Mouse (Mus musculus) liver, embryonic 13.5 days (tissue): ENCODE measurements at regions not wholly inside any gene's neighbourhood (a gene's known extent, or its start where the extent isn't known, plus 50 kb on each side); places are given as distances from the start of the nearest gene placed in this dataset.

ENCODE experiments used
- ATAC-seq: fragments of 200-750 bp; cut with Nextera tagmentation; 2 replicates; pipeline ENCODE4 v1.8.0; 2017; ENCODE audit warnings: low read depth, mild to moderate bottlenecking, moderate number of reproducible peaks, moderate library complexity
- DNase-seq: peaks from one replicate; pipeline ENCODE4 v3.0.0; 2022
- H3K27ac ChIP-seq: fragments of 300-500 bp; sonication (generic); 2 replicates; pipeline ENCODE4 v1.5.1; 2015; ENCODE audit warnings: moderate library complexity, mild to moderate bottlenecking, inconsistent platforms
- H3K27me3 ChIP-seq: fragments of 300-500 bp; sonication (generic); 2 replicates; pipeline ENCODE4 v1.6.1; 2015; ENCODE audit warnings: mild to moderate bottlenecking, inconsistent platforms
- H3K36me3 ChIP-seq: fragments of 300-500 bp; sonication (generic); 2 replicates; pipeline ENCODE4 v1.6.1; 2015; ENCODE audit warnings: mild to moderate bottlenecking, inconsistent platforms
- H3K4me1 ChIP-seq: fragments of 300-500 bp; sonication (generic); replicated peaks from 2 replicates; pipeline ENCODE4 v1.6.1; 2015; ENCODE audit warnings: inconsistent platforms
- H3K4me2 ChIP-seq: fragments of 300-500 bp; sonication (generic); 2 replicates; pipeline ENCODE4 v1.6.1; 2015; ENCODE audit warnings: inconsistent platforms, mild to moderate bottlenecking, moderate library complexity
- H3K4me3 ChIP-seq: fragments of 300-500 bp; sonication (generic); replicated peaks from 2 replicates; pipeline ENCODE4 v1.5.1; 2015; ENCODE audit warnings: mild to moderate bottlenecking, inconsistent platforms
- H3K9ac ChIP-seq: fragments of 300-500 bp; sonication (generic); 2 replicates; pipeline ENCODE4 v1.6.1; 2015; ENCODE audit warnings: mild to moderate bottlenecking, inconsistent platforms
- H3K9me3 ChIP-seq: fragments of 300-500 bp; sonication (generic); replicated peaks from 2 replicates; pipeline ENCODE4 v1.6.1; 2016; ENCODE audit warnings: inconsistent platforms
- WGBS: fragments of 180-500 bp; shearing (Covaris S2); methylation state at CpG from one replicate; pipeline ENCODE4 v1.1.7; 2015; ENCODE audit not compliant: insufficient replicate concordance; 5-methylcytosine and 5-hydroxymethylcytosine counted together

GRCm38 (mm10) chr12:7905329-7905728 is 72.1 kb upstream of the Apob start:
- H3K36me3 ChIP-seq, result no peaks in the 10 kb centered on the region
- 53% methylated on average over 2 of the region's 2 CpGs for WGBS
- H3K4me2 ChIP-seq, result no peak overlapping the region
- H3K9ac ChIP-seq, result no peak overlapping the region
- no peak overlapping the region for H3K4me3 ChIP-seq
- no peaks in the 10 kb centered on the region for H3K9me3 ChIP-seq
- no peak overlapping the region for H3K27ac ChIP-seq
- H3K4me1 ChIP-seq, result no peaks in the 10 kb centered on the region
- DNase-seq (no peak), ATAC-seq (no peak)
- no peaks in the 10 kb centered on the region for H3K27me3 ChIP-seq

GRCm38 (mm10) chr12:7906831-7907230 is 70.6 kb upstream of the Apob start:
- 47% methylated on average over 2 of the region's 2 CpGs for WGBS
- DNase-seq (no peak), ATAC-seq (no peak)
- Histone ChIP-seq H3K27me3 (no peaks in the 10 kb centered on the region), H3K36me3 (no peaks in the 10 kb centered on the region), H3K4me1 (no peaks in the 10 kb centered on the region), H3K4me2 (no peak overlapping the region), H3K9me3 (no peaks in the 10 kb centered on the region), H3K9ac (no peak overlapping the region), H3K4me3 (no peak overlapping the region), H3K27ac (no peak overlapping the region)

- H3K36me3 ChIP-seq, result no peaks in the 10 kb centered on the region
- ATAC-seq (no peak), DNase-seq (no peak)
- H3K4me2 ChIP-seq, result no peak overlapping the region
- H3K27ac ChIP-seq, result no peak overlapping the region
- no peaks in the 10 kb centered on the region for H3K27me3 ChIP-seq
- H3K4me3 ChIP-seq, result no peak overlapping the region
- no peaks in the 10 kb centered on the region for H3K9me3 ChIP-seq
- no peak overlapping the region for H3K9ac ChIP-seq
- H3K4me1 ChIP-seq, result no peaks in the 10 kb centered on the region
- WGBS, result 60% methylated on average over 9 of the region's 9 CpGs
Observed at GRCm38 (mm10) chr12:7909746-7910360, 67.6 kb upstream of the Apob start.

GRCm38 (mm10) chr12:7910509-7910908 is 66.9 kb upstream of the Apob start:
- Histone ChIP-seq H3K27ac (no peak overlapping the region), H3K4me2 (no peak overlapping the region), H3K4me1 (no peaks in the 10 kb centered on the region), H3K27me3 (no peaks in the 10 kb centered on the region), H3K9me3 (no peaks in the 10 kb centered on the region), H3K9ac (no peak overlapping the region), H3K36me3 (no peaks in the 10 kb centered on the region), H3K4me3 (no peak overlapping the region)
- DNase-seq, result no peak
- 53% methylated on average over 2 of the region's 2 CpGs for WGBS
- ATAC-seq, result no peak

- ATAC-seq (no peak), DNase-seq (no peak)
- H3K4me1 ChIP-seq, result no peaks in the 10 kb centered on the region
- H3K27me3 ChIP-seq, result no peaks in the 10 kb centered on the region
- no peaks in the 10 kb centered on the region for H3K36me3 ChIP-seq
- H3K27ac ChIP-seq, result no peak overlapping the region
- no peaks in the 10 kb centered on the region for H3K9me3 ChIP-seq
- no peak overlapping the region for H3K4me3 ChIP-seq
- WGBS, result 45% methylated on average over 1 of the region's 1 CpGs
- H3K4me2 ChIP-seq, result no peak overlapping the region
- H3K9ac ChIP-seq, result no peak overlapping the region
Observed at GRCm38 (mm10) chr12:7918385-7918784, 59.1 kb upstream of the Apob start.

- ATAC-seq (no peak), DNase-seq (no peak)
- Histone ChIP-seq H3K27ac (no peak overlapping the region), H3K4me1 (no peaks in the 10 kb centered on the region), H3K4me3 (no peak overlapping the region), H3K9ac (no peak overlapping the region), H3K9me3 (no peaks in the 10 kb centered on the region), H3K36me3 (no peaks in the 10 kb centered on the region), H3K27me3 (no peaks in the 10 kb centered on the region), H3K4me2 (no peak overlapping the region)
- WGBS, result 65% methylated on average over 4 of the region's 4 CpGs
Observed at GRCm38 (mm10) chr12:7918967-7919708, 58.3 kb upstream of the Apob start.

- no peak for DNase-seq
- H3K4me3 ChIP-seq, result no peak overlapping the region
- whole genome bisulfite sequencing, result 53% methylated on average over 2 of the region's 2 CpGs
- H3K4me2 ChIP-seq, result no peak overlapping the region
- no peak overlapping the region for H3K9ac ChIP-seq
- no peaks in the 10 kb centered on the region for H3K36me3 ChIP-seq
- ATAC-seq, result 0 out of 2 replicates have a peak, but pooled peaks have one; percentile 29
- H3K27me3 ChIP-seq, result no peaks in the 10 kb centered on the region
- no peak overlapping the region for H3K27ac ChIP-seq
- H3K9me3 ChIP-seq, result no peaks in the 10 kb centered on the region
- H3K4me1 ChIP-seq, result no peaks in the 10 kb centered on the region
Observed at GRCm38 (mm10) chr12:7919709-7920324, 57.6 kb upstream of the Apob start.

- no peaks in the 10 kb centered on the region for H3K9me3 ChIP-seq
- H3K36me3 ChIP-seq, result no peaks in the 10 kb centered on the region
- no peak overlapping the region for H3K27ac ChIP-seq
- ATAC-seq (no peak), DNase-seq (no peak)
- no peaks in the 10 kb centered on the region for H3K27me3 ChIP-seq
- H3K9ac ChIP-seq, result no peak overlapping the region
- H3K4me1 ChIP-seq, result no peaks in the 10 kb centered on the region
- no peak overlapping the region for H3K4me2 ChIP-seq
- H3K4me3 ChIP-seq, result no peak overlapping the region
- WGBS, result 56% methylated on average over 1 of the region's 1 CpGs
Observed at GRCm38 (mm10) chr12:7920888-7921287, 56.6 kb upstream of the Apob start.
